14 mouse cellular contexts compared by ENCODE assay signal in genomic region chr4:54761257-54761656, GRCm38 (mm10).
DNase-seq lines count a peak whose midpoint lies in the region; ATAC-seq and TF ChIP-seq lines count a peak whose summit lies in the region.
"Had no signal": no experiment of that assay in that cellular context is flagged by ENCODE, and none has a peak within 500 bp of the region (broad histone marks: within the 10 kb centered on the region; RNA-seq: fewer than 3 reads in every experiment).

No protein-coding gene starts in this region.

- no peak overlapping the region for H3K4me2 ChIP-seq in intestine, embryonic 15.5 days (replicated peaks)
- H3K4me2 ChIP-seq: embryonic facial prominence, embryonic 15.5 days; forebrain, embryonic 13.5 days; stomach, embryonic 15.5 days had no signal

- H3K27ac ChIP-seq in left cerebral cortex, adult 2 months, result no peak overlapping the region
- H3K27ac ChIP-seq in intestine, embryonic 15.5 days, result no peak overlapping the region
- H3K27ac ChIP-seq: embryonic facial prominence, embryonic 15.5 days; forebrain, embryonic 13.5 days; midbrain, embryonic 10.5 days; stomach, embryonic 15.5 days had no signal

- 57% methylated on average over 5 of the region's 5 CpGs for WGBS in intestine, embryonic 15.5 days

- H3K9me3 ChIP-seq in intestine, embryonic 15.5 days, result no peaks in the 10 kb centered on the region
- H3K9me3 ChIP-seq: embryonic facial prominence, embryonic 15.5 days; forebrain, embryonic 13.5 days; midbrain, embryonic 10.5 days; stomach, embryonic 15.5 days had no signal

- H3K9ac ChIP-seq in intestine, embryonic 15.5 days, result no peak overlapping the region
- H3K9ac ChIP-seq: embryonic facial prominence, embryonic 15.5 days; forebrain, embryonic 13.5 days; stomach, embryonic 15.5 days had no signal

- no peaks in the 10 kb centered on the region for H3K36me3 ChIP-seq in intestine, embryonic 15.5 days
- H3K36me3 ChIP-seq: embryonic facial prominence, embryonic 15.5 days; midbrain, embryonic 10.5 days; stomach, embryonic 15.5 days had no signal

- H3K4me1 ChIP-seq in intestine, embryonic 15.5 days (replicated peaks), result no peaks in the 10 kb centered on the region

- peak; percentile 35 to 53 for DNase-seq in heart, postnatal 10 days
- no peak for DNase-seq in heart, postnatal 36 days
- peak; percentile 51 for DNase-seq in 3T3-L1 (ENCODE audit: low read depth, low spot score)
- DNase-seq in Muller cell, postnatal 12 days (ENCODE audit: inconsistent ontology term), result peak; percentile 31
- DNase-seq in gastrocnemius, postnatal 10 days, result peak; percentile 23
- DNase-seq in left cerebral cortex, adult 2 months (ENCODE audit: extremely low spot score in 1 of 2, low spot score in 2 of 2), result no peak
- DNase-seq: adrenal gland, postnatal 14 days; right cerebral cortex, postnatal 4 days; thymus, postnatal 4 days had no signal

- no peaks in the 10 kb centered on the region for H3K27me3 ChIP-seq in intestine, embryonic 15.5 days (replicated peaks)
- H3K27me3 ChIP-seq: embryonic facial prominence, embryonic 15.5 days; forebrain, embryonic 13.5 days; stomach, embryonic 15.5 days had no signal

- intact Hi-C loops in heart, postnatal 10 days (cut with DNase I), result no loop called here
- intact Hi-C loops in heart, postnatal 36 days (cut with DNase I), result loop anchor here (10.0 kb wide), 1 partner anchor 464 kb away; no protein-coding TSS in a partner anchor
- intact Hi-C loops in left cerebral cortex, adult 2 months (cut with DNase I), result no loop called here

- H3K4me3 ChIP-seq in left cerebral cortex, adult 2 months, result no peak overlapping the region
- no peak overlapping the region for H3K4me3 ChIP-seq in intestine, embryonic 15.5 days (replicated peaks)
- H3K4me3 ChIP-seq: embryonic facial prominence, embryonic 15.5 days; forebrain, embryonic 13.5 days; midbrain, embryonic 10.5 days; stomach, embryonic 15.5 days had no signal

- ATAC-seq in intestine, embryonic 15.5 days, result no peak
- ATAC-seq: forebrain, embryonic 13.5 days had no signal

- no peak for TF ChIP-seq CTCF in left cerebral cortex, adult 2 months (IDR thresholded peaks at IDR 0.05)

Comparison
In these comparisons a context has a peak if more than half of its experiments do, and no peak if none do; other contexts are left out.
1. DNase-seq: peak in heart, postnatal 10 days (2 of 2), 3T3-L1 (single experiment), Muller cell, postnatal 12 days (single experiment) and gastrocnemius, postnatal 10 days (single experiment); none in heart, postnatal 36 days (0 of 2) and left cerebral cortex, adult 2 months (0 of 2).